Mouse (Mus musculus) ovary, postnatal 10 days (tissue): ENCODE data around the gene Gnb1.
"Not testable (repeated sequence)": the region's sequence is repeated elsewhere in the genome, so short reads cannot be mapped to it uniquely, and the experiment has no call there.

Source experiments
- DNase-seq: peaks from one replicate; pipeline ENCODE4 v3.0.0; 2022; ENCODE audit warnings: low spot score

Gene Gnb1

DNA sequence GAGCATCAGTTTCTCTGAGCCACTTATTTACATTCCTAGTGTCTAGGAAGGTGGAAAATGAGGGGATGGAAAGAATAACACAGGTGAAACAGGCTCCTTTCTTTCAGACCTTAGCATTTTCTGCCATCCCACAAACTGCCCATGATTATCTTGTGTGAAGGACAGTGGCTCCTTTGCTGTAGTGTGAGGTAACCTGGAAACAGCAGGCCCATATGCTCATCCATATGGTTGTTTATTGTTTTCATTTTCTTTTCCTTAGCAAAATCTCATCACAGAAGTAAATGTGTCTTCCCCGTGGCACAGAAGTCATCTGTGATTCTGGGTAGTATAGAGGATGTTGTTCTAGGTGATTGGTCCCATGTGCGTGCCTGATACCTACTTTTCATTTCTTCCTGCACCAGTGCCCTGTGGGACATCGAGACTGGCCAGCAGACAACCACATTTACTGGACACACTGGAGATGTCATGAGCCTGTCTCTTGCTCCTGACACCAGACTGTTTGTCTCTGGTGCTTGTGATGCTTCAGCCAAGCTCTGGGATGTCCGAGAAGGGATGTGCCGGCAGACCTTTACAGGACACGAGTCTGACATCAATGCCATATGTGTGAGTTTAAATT lies 61.9 kb downstream of the Gnb1 start:
- no peak for DNase-seq

DNA sequence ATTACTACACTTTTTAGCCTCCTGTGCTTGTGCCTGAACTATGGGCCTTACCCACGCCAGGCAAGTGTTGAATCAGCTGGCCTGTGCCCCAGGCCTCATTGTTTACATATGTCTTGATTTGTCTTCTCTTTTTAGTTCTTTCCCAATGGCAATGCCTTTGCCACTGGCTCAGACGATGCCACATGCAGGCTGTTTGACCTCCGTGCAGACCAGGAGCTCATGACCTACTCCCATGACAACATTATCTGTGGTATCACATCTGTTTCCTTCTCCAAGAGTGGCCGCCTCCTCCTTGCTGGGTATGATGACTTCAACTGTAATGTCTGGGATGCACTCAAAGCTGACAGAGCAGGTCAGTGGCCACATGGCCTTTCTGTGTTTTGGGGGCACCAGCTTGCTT lies 63.7 kb downstream of the Gnb1 start:
- no peak for DNase-seq

DNA sequence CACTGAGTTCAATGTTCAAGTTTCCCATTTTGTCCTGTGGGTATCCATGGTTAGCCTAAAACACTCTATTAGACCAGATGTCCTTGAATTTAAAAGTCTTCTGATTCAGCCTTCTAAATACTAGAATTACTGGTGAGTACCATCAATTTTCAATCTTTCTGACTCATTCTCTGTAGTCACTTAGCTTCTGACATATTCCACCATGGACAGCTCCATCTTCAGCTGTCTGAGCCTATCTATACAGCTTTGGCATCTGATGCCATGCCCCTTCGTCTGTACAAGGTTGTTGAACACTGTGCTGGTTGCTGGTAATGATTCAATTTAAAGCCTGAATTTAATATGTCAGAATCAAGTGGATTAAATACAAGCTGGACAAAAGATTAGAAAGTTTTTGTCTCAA lies 64.3 kb downstream of the Gnb1 start:
- no peak for DNase-seq

DNA sequence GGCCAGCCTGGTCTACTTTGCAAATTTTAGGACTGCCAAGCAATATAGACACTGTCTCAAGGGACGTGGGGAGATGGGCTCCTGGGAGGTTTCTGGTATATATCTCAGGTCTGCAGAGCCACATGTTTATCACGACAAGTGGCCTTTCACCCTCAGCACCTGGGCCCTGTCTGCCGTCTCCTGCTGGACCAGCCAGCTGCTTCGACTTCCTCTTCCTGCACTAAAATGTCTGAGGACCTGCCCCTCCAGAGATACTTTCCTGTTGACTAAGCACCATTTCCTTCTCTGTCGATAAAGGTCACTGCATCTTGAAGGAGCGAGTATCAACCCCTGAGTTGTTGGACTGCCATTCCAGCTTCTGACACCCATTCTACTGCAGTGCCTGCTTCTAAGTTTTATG lies 68.3 kb downstream of the Gnb1 start:
- DNase-seq = no peak

DNA sequence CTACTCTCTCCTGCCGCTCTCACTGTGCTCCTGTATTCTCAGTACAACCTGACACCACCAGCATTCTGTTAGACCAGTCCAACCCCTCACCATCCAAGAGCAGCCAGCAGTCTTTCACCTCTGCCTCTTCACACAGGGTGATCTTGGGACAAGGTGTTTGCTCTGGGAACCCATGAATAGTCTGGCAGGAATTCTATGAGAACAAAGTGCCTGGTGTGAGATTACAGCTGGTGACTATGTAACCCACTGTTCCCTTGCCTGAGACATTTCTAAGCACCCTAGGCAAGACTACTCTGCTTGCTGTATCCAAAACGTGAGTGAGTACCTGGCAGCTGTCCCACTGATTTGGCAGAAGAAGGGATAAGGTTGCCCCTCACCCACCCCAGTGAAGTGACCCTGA lies 69.8 kb downstream of the Gnb1 start:
- DNase-seq = no peak

DNA sequence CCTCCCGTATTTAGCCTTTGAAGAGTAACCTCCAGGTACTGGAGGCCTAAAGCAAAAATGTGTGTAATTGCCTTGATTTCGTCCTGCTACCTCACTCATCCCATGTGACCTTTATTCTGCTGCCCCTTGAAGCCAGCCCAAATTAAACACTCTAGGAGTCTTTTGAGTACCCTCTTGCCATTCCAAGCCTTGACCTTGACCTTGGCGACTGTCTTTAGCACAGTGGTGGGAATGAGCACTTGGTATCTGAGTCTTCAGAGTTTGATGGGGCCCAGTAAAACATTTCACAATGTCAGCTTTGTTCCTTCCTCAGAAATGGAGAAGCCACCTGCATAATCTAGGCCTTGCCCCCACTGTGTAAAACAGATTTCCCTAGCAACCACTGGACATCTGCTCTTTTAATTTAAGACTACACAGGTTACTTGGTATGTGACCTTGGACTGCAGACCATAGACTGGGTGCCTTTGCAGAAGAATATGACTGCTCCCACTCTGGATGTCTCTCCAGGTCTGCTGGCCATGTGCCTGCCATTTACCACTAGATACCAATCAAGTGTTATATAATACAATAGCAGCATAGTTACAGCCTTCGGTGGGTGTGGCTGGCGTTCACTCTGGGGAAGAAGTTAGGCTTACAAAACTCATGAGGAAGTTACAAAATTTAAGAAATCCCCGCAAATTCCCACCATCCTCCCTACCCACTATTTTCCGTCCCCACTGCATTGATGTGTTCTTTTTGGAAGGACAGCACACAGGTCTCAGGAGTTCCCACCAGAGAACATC lies 70.7 kb downstream of the Gnb1 start, which contains the start of gene Nadk:
Gene Nadk (plus strand): TSS at position 718 of the 782 bp plus-strand sequence.
- no peak for DNase-seq

DNA sequence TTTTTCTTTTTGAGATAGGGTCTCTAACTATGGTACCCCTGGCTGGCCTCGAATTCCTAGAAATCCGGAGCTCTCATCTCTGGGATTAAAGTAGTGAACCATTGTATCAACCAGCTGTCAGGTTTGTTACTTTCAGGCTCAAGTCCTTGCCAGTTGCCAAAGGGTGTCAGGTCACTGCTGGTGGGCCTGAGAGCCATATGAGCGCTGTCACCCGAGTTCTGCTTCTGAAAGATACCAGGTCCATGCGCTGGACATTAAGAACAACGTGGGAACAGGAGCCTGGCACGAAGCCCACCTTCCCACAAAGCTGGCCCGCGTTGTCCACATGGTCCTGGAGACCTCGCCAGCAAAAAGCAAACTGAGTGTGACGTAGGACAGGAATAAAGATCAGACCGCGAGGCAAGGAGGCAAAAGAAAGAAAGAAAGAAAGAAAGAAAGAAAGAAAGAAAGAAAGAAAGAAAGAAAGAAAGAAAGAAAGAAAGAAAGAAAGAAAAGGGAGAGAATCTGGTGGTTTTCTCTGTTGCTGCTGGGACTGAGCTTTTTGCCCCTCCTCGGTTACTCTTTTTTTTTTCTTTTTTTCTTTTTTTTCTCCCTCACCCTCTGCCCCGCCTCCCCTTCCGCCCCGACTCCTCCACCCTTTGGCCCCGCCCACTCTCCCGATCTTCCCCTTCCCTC lies 71.7 kb downstream of the Gnb1 start:
- peak; percentile 36 for DNase-seq

DNA sequence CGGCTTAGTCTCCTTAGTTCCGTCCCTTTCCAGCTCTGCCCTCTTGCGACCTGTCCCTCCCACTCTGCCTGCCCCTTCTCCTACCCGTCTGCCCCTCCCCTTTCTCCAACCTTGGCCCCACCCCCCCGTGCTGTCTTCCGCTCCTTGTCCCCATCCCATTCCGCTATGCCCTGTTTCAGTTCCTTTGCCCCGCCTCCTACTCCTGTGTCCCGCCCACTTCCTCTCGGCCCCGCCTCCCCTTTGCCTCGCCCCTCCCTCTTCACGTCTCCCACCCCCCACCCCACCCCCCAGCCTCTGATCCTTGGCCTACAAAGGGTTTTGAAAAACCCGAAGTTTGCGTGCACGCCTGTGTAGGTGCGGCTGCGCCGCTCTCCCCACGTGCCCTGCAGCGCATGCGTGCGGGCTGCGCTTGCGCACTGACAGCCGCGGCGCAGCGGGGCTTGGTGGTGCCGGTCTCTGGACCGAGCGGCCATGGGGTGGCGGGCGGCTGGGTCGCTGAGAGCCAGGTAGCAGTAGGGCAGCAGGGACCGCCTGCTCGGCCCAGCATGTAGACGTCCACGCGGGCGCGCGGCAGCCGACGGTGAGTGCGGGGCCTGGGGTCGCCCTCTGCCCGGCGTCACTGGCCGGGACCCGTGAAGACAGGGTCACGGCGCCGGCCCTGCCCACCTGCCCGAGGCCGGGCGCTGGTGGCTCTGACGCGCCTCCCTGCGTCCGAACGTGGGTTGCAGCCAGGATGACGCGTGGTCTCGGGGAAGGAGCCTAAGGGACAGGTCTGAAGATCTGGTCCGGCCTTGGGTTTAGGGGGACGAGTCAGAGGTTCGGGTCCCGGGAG lies 72.5 kb downstream of the Gnb1 start:
- peak; percentile 88 for DNase-seq

DNA sequence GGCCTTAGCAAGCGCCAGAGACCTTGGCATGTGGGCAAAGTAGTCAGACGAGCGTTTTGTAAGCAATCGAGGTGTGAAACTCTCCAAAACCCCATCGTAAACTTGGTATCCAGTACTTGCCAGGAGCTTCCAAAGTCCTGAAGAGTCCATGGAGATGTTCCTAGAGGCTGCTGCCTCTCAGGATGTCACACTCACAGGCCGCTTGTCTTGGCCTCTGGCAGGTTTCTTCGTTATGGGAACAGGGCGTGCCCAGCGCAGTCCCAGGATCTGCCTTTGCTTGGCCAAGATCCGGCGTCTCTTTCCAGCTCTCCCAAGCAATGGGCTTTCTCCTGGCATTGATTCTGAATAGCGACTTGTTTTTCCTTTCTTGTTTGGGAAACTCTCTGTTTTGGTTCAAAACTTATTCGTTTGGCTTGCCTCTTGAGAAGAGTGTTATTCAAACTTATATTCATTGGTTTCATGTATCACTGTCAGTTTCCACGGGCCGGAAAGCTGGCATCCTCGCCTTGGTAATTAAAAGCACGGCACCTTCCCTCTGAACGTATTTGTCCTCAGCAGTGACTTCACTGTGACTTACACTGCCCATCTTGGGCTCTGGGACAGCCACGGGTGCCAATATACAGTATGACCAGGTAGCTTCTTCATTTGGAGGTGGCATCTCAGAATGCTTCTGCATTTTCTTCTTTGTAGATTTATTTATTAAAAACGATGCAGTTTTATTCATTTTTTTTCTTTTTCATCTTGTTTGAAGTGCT lies 73.3 kb downstream of the Gnb1 start:
- no peak for DNase-seq

DNA sequence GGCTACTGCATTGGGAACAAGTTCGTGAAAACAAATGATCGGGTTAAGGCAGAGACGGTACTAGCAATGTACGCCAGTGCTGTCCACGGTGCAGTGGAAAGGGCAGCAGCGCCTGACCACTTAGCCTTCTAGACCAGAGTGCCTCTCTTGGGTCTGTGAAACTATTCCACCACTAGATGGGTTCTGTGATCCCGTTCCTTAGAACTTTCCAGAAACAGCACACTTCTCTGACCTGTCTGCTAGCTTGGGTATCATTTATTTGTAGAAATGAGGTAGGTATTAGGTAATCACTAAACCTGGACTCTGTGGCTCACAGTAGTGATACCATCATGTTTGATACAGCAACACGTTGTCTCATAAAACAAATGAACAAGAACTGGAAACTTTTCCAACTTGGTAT lies 75.4 kb downstream of the Gnb1 start:
- no peak for DNase-seq

DNA sequence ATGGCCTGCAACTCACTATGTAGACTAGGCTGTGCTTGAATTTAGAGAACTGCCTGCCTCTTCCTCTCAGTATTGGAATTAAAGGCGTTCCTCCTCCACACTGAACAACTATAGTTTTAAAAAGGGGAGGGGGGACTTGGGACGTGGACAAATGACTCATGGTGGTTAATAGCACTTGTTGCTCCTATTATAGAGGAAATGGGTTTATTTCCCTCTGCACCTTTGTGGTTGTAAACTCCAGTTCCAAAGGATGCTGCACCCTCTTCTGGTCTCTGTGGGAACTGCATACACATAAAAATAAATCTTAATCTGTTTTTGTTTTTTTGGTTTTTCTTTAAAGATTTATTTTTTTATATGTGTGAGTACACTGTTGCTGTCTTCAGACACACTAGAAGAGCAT lies 77.0 kb downstream of the Gnb1 start:
- no peak for DNase-seq

DNA sequence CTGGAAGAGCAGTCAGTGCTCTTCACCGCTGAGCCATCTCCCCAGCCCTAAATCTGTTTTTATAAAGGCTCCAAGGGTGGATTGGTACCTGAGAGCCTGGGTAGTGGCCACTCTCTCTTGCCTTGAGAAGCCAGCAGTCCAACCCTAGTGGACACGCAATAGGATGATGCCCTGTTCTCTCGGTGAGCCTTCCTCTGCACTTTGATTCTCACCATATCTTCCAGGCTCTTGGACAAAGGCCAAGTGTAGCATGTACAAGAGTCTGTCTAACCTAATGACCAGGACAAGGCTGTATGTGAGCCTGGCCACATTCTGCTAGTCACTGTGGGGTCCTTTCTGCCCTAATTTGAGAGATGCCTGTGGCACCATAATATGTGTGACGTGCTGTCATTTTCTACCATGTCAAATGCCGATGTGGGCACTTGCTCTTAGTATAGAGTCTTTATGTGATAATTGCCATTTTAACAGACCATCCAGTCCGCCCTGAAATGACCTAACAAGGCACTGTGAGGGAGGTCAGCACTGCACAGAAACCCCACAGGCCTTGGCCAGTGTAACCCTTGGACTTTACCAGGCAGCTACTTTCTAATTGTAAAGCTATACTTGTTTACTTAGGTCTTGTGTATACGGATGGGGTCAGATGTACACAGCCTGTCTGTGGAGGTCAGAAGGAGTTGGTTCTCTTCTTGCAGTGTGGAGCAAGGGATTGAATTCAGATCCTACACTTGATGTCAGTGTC lies 77.6 kb downstream of the Gnb1 start:
- DNase-seq = no peak

DNA sequence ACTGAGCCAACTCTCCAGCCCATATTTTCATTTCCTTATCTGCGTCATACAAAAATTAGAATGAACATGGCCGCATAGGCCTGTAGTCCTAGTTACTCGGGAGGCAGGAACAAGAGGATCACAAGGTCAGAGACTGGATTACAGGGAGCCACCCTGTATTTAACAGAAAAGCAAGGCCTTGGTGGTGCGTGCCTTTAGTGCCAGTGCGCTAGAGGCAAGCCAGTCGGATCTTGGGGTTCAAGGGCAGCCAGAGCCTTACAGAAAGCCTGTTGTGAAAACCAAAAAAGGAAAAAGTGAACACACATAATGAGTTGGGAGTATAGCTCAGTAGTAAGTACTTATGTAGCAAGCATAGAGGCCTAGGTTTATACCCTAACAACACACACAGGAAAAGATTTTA lies 78.7 kb downstream of the Gnb1 start:
- DNase-seq = no peak

DNA sequence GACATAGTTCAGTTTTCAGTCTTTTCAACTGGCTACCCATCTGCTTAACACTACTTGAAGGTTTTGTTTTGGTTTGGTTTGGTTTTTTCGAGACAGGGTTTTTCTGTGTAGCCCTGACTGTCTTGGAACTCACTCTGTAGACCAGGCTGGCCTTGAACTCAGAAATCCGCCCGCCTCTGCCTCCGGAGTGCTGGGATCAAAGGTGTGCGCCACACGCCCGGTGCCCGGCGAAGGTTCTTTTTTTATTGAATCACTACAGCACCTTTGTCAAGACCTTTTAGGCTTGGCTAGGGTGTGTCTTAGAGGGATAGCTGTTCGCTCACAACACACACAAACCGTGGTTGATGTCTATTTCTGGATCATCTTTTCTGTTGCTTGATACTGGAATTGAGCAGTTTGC lies 79.2 kb downstream of the Gnb1 start:
- DNase-seq = not testable (repeated sequence)

DNA sequence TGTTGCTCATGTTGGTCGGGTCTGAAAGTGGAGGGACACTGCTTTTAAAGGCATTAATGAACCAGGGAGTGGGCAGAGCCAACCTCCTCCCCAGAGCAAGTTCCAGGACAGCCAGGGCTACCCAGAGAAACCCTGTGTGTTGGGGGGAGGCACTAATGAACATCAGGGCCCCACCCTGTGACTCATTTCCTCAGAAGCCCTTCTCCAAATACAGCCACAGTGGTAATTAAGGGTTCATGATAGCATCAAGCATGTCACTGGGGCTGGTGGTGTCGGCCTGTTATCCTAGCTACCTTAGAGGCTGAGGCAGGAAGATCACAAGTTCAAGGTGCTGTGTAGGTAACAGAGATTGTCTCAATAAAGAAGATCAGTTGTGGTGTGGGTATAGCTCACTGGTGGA lies 80.3 kb downstream of the Gnb1 start:
- no peak for DNase-seq

DNA sequence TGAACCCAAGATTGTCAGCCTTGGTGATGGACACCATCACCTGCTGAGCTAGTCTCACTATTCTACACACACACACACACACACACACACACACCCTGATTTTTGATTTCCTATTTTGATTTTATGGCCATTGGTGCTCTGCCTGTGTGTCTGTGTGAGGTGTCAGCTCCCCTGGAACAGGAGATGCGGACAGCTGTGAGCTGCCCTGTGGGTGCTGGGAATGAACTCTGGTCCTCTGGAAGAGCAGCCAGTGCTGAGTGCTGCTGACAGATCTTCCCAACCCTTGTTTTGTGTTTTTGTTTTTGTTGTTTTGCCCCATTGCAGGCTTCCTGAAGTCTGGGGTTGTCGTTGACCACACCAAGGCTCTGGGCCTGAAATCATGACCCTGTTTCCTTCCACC lies 82.0 kb downstream of the Gnb1 start:
- no peak for DNase-seq

DNA sequence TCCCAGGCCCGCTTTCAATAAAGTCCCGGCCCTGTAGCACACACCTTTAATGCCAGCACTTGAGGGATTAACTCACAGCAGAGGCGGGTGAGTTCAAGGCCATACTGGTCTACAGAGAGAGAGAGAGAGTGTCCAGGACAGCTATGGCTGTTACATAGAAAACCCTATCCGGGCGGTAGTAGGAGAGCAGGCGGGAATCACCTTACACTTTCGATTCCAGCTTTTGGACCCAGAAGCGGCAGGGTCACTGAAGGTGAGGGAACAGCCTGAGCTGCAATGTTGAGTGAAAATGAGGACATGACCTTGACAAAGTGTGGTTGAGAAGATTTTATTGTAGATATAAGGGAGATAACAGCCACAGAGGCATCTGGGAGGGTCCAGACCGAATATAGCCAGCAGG lies 82.7 kb downstream of the Gnb1 start:
- DNase-seq = no peak

DNA sequence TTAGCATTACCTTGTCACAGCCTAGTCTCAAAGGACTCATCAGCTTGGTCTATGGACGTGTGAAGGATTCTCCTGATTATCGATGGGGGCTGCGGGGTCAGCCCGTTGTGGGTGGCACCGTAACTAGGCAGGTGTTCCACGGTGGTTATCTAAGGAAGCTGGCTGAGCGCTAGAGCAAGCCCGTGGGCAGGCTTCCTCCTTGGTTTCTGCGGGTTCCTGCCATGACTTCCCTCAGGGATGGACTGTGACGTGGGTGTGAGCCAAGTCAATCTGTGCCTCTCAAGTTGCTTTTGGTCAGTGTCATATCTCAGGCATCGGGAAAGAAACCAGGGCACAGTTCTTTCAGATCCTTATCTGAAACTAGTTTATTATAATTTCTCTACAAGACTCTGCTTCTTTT lies 83.8 kb downstream of the Gnb1 start:
- DNase-seq = no peak

DNA sequence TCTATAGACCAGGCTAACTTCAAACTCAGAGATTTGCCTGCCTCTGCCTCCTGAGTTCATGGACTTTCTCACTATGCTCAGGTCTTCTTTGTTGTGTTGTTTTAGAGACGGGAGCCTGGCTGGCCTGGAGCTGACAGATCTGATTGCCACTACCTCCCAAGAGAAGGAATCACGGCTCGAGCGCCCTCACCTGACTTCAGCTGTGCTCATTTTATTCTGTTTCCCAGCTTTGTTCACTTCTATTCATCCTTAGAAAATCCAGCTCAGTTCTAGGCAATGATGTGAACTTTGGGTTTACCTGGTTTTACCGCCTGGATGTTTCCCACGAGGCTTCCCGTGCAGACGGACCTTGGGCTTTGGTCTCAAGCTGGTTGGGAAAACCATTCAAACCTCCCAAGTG lies 84.4 kb downstream of the Gnb1 start:
- DNase-seq = no peak

DNA sequence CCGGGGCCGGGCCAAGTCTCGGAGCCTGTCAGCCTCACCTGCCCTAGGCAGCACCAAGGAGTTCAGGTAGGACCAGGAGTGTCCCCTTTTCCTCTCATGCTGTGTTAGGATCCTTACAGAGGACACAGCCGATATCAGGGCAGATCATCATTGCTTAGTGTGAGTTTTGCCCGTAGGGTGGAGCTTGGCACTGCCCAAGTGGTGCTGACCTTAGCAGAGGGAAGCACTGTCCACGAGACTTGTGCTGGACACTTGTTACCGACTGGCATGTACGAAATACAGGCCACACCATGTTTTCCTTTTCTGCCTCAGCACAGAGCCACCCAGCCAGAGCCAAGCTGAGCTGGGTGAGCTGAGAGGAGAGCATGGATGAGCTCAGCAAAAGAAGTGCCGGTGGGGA lies 86.0 kb downstream of the Gnb1 start:
- DNase-seq = no peak

DNA sequence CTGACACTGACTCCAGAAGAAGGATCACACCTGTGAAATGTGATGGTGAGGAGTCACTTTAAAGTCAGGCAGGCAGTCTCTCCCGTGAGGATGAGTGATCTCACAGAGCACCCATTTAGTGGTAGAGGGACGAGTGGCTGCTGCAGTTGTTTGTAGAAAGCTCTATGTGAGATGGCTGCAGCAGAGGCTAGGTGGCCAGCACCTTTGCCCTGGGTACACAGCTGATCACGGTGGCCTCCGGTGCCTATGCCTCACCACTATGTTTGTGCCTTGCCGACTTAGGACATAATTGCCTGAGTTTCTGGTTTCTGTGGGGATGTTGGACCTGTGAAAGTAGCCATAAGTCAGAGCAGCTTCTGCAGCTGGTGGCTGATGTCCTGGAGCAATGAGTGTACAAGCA lies 86.6 kb downstream of the Gnb1 start:
- DNase-seq = no peak
